Mouse (Mus musculus) hindbrain, embryonic 10.5 days (tissue): ENCODE results near the gene Nhlh2. TPM values are rescaled to one million over a fixed set of nuclear protein-coding genes. Genes with fewer than 3 reads are reported as not detected.

ENCODE experiments used
- DNase-seq: peaks from one replicate; pipeline ENCODE4 v3.0.0-alpha.2; 2017; ENCODE audit warnings: low spot score
- H3K27ac ChIP-seq: fragments of 300-500 bp; sonication (generic); 2 replicates; pipeline ENCODE4 v1.5.1; 2016; ENCODE audit warnings: mild to moderate bottlenecking, moderate library complexity
- H3K27me3 ChIP-seq: fragments of 300-500 bp; sonication (generic); 2 replicates; pipeline ENCODE4 v1.6.1; 2016; ENCODE audit warnings: mild to moderate bottlenecking; ENCODE audit not compliant: poor library complexity, insufficient read depth, severe bottlenecking
- H3K36me3 ChIP-seq: fragments of 300-500 bp; sonication (generic); 2 replicates; pipeline ENCODE4 v1.6.1; 2016; ENCODE audit warnings: mild to moderate bottlenecking, moderate library complexity
- H3K4me1 ChIP-seq: fragments of 300-500 bp; sonication (generic); replicated peaks from 2 replicates; pipeline ENCODE4 v1.6.1; 2016; ENCODE audit warnings: mild to moderate bottlenecking
- H3K4me3 ChIP-seq: fragments of 300-500 bp; sonication (generic); 2 replicates; pipeline ENCODE4 v1.5.1; 2016; ENCODE audit warnings: mild to moderate bottlenecking, moderate library complexity
- H3K9me3 ChIP-seq: fragments of 300-500 bp; sonication (generic); 2 replicates; pipeline ENCODE4 v1.6.1; 2016; ENCODE audit warnings: mild to moderate bottlenecking, moderate library complexity
- WGBS: fragments of 180-500 bp; shearing (Covaris S2); methylation state at CpG from one replicate; pipeline ENCODE4 v1.1.7; 2016; 5-methylcytosine and 5-hydroxymethylcytosine counted together
- polyA plus RNA-seq: library from polyadenylated mRNA; unstranded; fragments of >200 nt; fragmentation: Nextera tagmentation; extraction: Ambion mirVana; gene quantifications from 2 replicates; pipeline ENCODE4 v1.2.1, GENCODE M21; 2016

Gene Nhlh2
- polyA plus RNA-seq, 1 experiment from 2014 or later: 152 TPM

DNA sequence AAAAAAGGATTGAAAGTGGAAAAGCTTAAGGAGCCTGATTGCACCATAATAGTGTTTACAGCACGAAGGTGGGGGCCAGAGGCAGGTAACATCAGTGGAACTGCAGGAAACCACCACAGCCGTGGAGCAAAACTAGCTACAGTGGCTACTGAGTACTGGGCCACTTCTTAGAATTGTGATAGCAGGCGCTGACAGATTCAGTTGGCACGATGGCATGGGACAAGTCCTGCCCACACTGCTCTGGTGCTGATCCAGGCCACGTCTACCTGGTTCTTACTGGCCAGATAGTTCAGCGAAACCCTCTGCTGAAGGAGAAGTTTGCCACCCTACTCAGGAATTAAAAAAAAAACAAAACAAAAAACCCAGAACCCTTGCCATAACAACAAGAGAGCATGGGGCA, 54.7 kb downstream of the Nhlh2 start:
- no peak overlapping the region for H3K27ac ChIP-seq
- H3K4me1 ChIP-seq: peaks cover 18% of the 10 kb centered on the region
- H3K9me3 ChIP-seq: no peaks in the 10 kb centered on the region
- no peak overlapping the region for H3K4me3 ChIP-seq
- no peak for DNase-seq
- H3K27me3 ChIP-seq: no peaks in the 10 kb centered on the region
- WGBS: 85% methylated on average over 6 of the region's 6 CpGs
- H3K36me3 ChIP-seq: no peaks in the 10 kb centered on the region

Other genes with a start within 250 kb of the Nhlh2 start
- gene Mab21l3, start 161.1 kb upstream of the Nhlh2 start, polyA plus RNA-seq: 0.47 TPM in 2 replicates
- 5.4 and 9.9 TPM in 2 replicates for gene Slc22a15, start 85.6 kb upstream of the Nhlh2 start, polyA plus RNA-seq
- 0.08 and 0.25 TPM in 2 replicates for gene Casq2, start 76.3 kb downstream of the Nhlh2 start, polyA plus RNA-seq
- 13.9 and 14.7 TPM in 2 replicates for gene Vangl1, start 194.6 kb downstream of the Nhlh2 start, polyA plus RNA-seq